Mouse (Mus musculus) neural tube, embryonic 11.5 days (tissue): Measurements from ENCODE around the gene Nfib. TPM values are rescaled to one million over a fixed set of nuclear protein-coding genes. Genes with fewer than 3 reads are reported as not detected.

ENCODE experiments used
- ATAC-seq: fragments of 200-750 bp; cut with Nextera tagmentation; 2 replicates; pipeline ENCODE4 v1.8.0; 2017; ENCODE audit warnings: moderate number of reproducible peaks, mild to moderate bottlenecking, moderate TSS enrichment, moderate library complexity; ENCODE audit not compliant: insufficient read depth, low FRiP score, low TSS enrichment
- DNase-seq: peaks from one replicate; pipeline ENCODE4 v3.0.0-alpha.2; 2015; ENCODE audit warnings: low spot score
- H3K27ac ChIP-seq: fragments of 300-500 bp; sonication (generic); 2 replicates; pipeline ENCODE4 v1.5.1; 2014; ENCODE audit warnings: low read depth, mild to moderate bottlenecking, low read length
- H3K27me3 ChIP-seq: fragments of 300-500 bp; sonication (generic); 2 replicates; pipeline ENCODE4 v1.6.1; 2014; ENCODE audit warnings: mild to moderate bottlenecking, low read length, mixed read lengths; ENCODE audit not compliant: control insufficient read depth, insufficient read depth
- H3K36me3 ChIP-seq: fragments of 300-500 bp; sonication (generic); 2 replicates; pipeline ENCODE4 v1.6.1; 2014; ENCODE audit warnings: mild to moderate bottlenecking, low read length, moderate library complexity, mixed read lengths; ENCODE audit not compliant: control insufficient read depth, insufficient read depth
- H3K4me1 ChIP-seq: fragments of 300-500 bp; sonication (generic); 2 replicates; pipeline ENCODE4 v1.6.1; 2014; ENCODE audit warnings: low read length, mixed read lengths; ENCODE audit not compliant: control insufficient read depth, insufficient read depth
- H3K4me2 ChIP-seq: fragments of 300-500 bp; sonication (generic); 2 replicates; pipeline ENCODE4 v1.6.1; 2014; ENCODE audit warnings: low read depth, mild to moderate bottlenecking, moderate library complexity
- H3K4me3 ChIP-seq: fragments of 300-500 bp; sonication (generic); 2 replicates; pipeline ENCODE4 v1.5.1; 2014; ENCODE audit warnings: low read depth, low read length
- H3K9ac ChIP-seq: fragments of 300-500 bp; sonication (generic); 2 replicates; pipeline ENCODE4 v1.6.1; 2014; ENCODE audit warnings: mild to moderate bottlenecking, low read length
- H3K9me3 ChIP-seq: fragments of 300-500 bp; sonication (generic); 2 replicates; pipeline ENCODE4 v1.6.1; 2016; ENCODE audit warnings: low read length; ENCODE audit not compliant: control insufficient read depth
- WGBS: fragments of 180-500 bp; shearing (Covaris S2); extraction: QIAGEN DNeasy Blood & Tissue Kit; methylation state at CpG from one replicate; pipeline ENCODE4 v1.1.7; 2014; 5-methylcytosine and 5-hydroxymethylcytosine counted together
- polyA plus RNA-seq: library from polyadenylated mRNA; unstranded; fragments of >200 nt; fragmentation: Nextera tagmentation; extraction: Ambion mirVana; gene quantifications from 2 replicates; pipeline ENCODE4 v1.2.1, GENCODE M21; 2014

Gene Nfib
- polyA plus RNA-seq, 1 experiment from 2014 or later: 29.1 TPM

DNA sequence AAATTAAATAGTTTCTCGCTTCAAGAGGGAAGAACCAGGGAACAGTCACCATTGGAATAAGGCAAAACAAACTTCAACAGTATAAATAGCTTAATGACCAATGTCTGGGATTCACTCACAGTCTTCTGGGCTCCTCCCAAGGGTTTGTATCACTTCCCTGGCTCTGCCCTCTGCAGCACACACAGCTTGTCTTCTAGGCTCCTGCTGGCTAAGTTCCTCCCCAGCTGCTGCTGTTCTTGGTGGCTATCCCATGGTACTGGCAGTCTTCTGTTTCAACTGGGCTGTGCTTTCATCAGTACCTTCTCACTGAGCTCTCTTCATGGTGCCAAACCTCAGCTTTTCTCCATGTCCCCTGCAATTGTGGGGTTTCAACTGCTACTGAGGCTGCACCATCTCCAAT lies 157.3 kb downstream of the Nfib start:
- Histone ChIP-seq H3K4me1 (no peaks in the 10 kb centered on the region), H3K4me2 (no peak overlapping the region), H3K36me3 (no peaks in the 10 kb centered on the region), H3K9me3 (no peaks in the 10 kb centered on the region), H3K4me3 (no peak overlapping the region), H3K9ac (no peak overlapping the region), H3K27me3 (no peaks in the 10 kb centered on the region), H3K27ac (no peak overlapping the region)
- no peak for DNase-seq
- no peak for ATAC-seq
- WGBS: 91% methylated on average over 1 of the region's 1 CpGs

- peaks cover 2% of the 10 kb centered on the region for H3K27me3 ChIP-seq
- no peaks in the 10 kb centered on the region for H3K4me1 ChIP-seq
- H3K9ac ChIP-seq: no peak overlapping the region
- 66% methylated on average over 3 of the region's 3 CpGs for WGBS
- DNase-seq (no peak), ATAC-seq (no peak)
- H3K27ac ChIP-seq: no peak overlapping the region
- no peaks in the 10 kb centered on the region for H3K9me3 ChIP-seq
- H3K4me3 ChIP-seq: no peak overlapping the region
- H3K4me2 ChIP-seq: no peak overlapping the region
- no peaks in the 10 kb centered on the region for H3K36me3 ChIP-seq
These were observed 161.6 kb downstream of the Nfib start for GRCm38 (mm10) chr4:82543936-82544335.

GRCm38 (mm10) chr4:82543398-82543740 lies 162.2 kb downstream of the Nfib start:
- H3K9ac ChIP-seq: no peak overlapping the region
- H3K4me3 ChIP-seq: no peak overlapping the region
- no peaks in the 10 kb centered on the region for H3K36me3 ChIP-seq
- H3K4me2 ChIP-seq: no peak overlapping the region
- H3K27ac ChIP-seq: no peak overlapping the region
- 46% methylated on average over 4 of the region's 4 CpGs for WGBS
- H3K4me1 ChIP-seq: 0 out of 2 replicates have a peak, but pooled peaks cover 2% of the 10 kb centered on the region
- H3K27me3 ChIP-seq: peaks cover 8% of the 10 kb centered on the region
- H3K9me3 ChIP-seq: no peaks in the 10 kb centered on the region
- ATAC-seq (no peak), DNase-seq (no peak)

DNA sequence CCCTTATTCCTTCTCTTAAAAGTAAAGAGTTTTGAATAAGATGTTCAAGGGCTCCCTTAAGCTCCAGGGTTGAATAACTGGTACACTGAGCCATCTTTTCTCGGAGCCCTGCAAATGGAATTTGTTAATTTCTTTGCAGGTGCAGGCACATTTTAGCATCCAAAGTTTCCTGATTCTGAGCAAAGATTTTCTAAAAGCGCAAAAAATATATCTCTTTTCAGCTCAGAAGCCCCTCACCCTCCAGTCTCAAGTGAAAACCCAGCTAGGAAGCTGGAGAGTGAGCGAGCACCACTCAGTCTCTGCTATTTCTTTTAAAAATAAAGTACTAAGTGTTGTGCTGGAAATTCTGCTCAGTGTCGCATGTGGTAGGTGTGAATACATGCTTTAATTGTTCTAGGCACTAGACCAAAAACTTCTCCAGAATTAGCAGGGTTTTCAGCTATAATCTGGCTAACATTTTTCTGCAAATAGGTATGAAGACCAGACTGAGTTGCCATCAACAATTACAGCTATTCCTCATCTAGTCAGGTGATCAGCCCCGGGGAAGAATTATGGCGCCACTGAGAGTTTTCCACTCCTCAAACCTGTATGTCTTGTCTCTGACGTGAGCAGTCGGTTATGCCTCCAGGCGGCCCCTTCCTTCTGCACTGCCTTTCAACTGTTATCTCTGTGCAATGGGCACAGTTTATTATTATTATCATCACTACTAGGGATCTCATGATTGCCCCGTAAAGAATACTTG lies 162.7 kb downstream of the Nfib start:
- 60% methylated on average over 10 of the region's 10 CpGs for WGBS

DNA sequence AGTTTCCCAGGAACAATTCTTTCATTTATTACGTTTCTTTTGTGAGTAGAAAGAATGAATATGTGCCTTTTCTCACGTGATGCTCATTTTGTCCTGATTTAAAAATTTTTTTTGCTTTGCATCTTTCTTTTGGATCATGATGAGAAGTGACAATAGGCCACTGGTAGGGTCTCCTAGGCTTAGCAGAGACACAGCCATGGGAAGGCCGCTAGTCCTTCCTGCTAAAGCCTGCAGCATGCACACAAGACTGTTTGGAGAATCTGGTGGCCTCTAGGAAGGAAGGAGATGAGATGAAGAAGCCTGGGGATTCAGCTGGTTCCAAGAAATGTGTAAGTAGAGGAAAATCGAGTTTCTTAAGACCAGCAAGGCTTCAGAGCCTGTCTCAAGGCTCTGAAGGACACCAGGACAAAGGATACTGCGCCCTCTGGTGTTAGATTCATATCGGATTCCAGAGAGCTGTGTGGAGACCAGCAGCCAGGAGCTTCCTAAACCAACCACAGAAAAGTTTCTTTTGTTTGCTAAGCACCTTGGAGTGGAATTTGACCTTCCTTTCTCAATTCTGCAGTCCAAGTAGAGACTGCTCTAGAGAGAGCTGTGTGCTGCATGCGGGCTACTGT lies 163.5 kb downstream of the Nfib start:
- no peak overlapping the region for H3K4me2 ChIP-seq
- WGBS: 31% methylated on average over 7 of the region's 7 CpGs
- H3K36me3 ChIP-seq: no peaks in the 10 kb centered on the region
- DNase-seq (peak; percentile 76), ATAC-seq (peak; percentile 77; the same call in 1 of the 2 replicates)
- no peak overlapping the region for H3K4me3 ChIP-seq
- H3K27me3 ChIP-seq: peaks cover 13% of the 10 kb centered on the region
- no peak overlapping the region for H3K9ac ChIP-seq
- H3K27ac ChIP-seq: no peak overlapping the region
- peaks cover 10% of the 10 kb centered on the region; the same call in 1 of the 2 replicates for H3K4me1 ChIP-seq
- no peaks in the 10 kb centered on the region for H3K9me3 ChIP-seq

More for the DNA sequence above, 162.7 kb downstream of the Nfib start:
- Histone ChIP-seq H3K36me3 (no peaks in the 10 kb centered on the region), H3K4me2 (no peak overlapping the region), H3K4me1 (peaks cover 3% of the 10 kb centered on the region; the same call in 1 of the 2 replicates), H3K9ac (no peak overlapping the region), H3K27me3 (peaks cover 8% of the 10 kb centered on the region), H3K4me3 (no peak overlapping the region), H3K27ac (no peak overlapping the region), H3K9me3 (no peaks in the 10 kb centered on the region)
- DNase-seq (no peak), ATAC-seq (no peak)

DNA sequence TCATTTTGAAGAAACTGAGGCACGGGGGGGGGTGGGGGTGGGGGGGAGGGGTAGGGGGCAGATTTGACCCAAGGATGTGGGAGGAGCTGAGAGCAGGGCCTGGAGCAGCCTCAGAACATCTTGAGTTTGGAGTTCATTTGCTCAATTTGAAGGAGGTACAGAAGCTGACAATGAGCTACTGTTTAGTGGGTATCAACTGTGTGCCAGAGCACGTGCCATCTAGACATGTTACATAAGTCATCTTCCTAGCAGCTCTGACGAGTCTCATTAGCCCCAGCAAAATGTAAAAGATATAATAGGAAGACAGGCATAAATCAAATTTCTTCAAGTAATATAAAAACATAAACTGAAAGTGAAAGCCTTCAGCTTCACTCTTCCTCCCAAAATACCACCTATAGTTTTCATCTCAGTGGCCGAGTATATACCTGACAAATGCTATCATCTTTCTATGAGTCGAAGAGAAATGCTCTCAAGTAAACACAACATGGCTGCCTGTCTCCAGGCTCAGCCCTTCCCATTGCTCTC lies 165.0 kb downstream of the Nfib start:
- no peak overlapping the region for H3K9ac ChIP-seq
- 61% methylated on average over 5 of the region's 5 CpGs for WGBS
- H3K4me3 ChIP-seq: no peak overlapping the region
- peaks cover 14% of the 10 kb centered on the region; the same call in 1 of the 2 replicates for H3K4me1 ChIP-seq
- H3K27ac ChIP-seq: no peak overlapping the region
- DNase-seq (no peak), ATAC-seq (no peak)
- no peak overlapping the region for H3K4me2 ChIP-seq
- peaks cover 28% of the 10 kb centered on the region for H3K27me3 ChIP-seq
- H3K9me3 ChIP-seq: no peaks in the 10 kb centered on the region
- no peaks in the 10 kb centered on the region for H3K36me3 ChIP-seq

DNA sequence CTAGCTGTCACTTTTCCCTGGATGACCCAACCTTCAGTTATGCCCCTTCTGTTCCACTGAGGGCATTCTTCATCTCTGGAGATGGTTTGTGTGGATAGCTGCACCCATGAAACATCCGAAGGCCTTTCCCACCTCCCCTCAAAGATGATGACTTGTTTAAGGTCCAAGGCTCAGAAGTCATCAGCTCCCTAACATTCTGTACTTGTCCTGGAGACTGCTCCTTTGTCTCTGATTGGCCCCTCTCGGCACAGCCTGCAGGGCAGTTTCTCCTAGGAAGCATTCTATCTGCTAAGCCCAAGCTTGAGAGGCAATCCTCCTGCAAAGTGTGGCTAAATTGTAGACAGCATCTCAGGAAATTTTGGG lies 165.5 kb downstream of the Nfib start:
- no peak overlapping the region for H3K9ac ChIP-seq
- no peak overlapping the region for H3K4me2 ChIP-seq
- H3K4me3 ChIP-seq: no peak overlapping the region
- no peak for ATAC-seq
- no peak for DNase-seq
- peaks cover 14% of the 10 kb centered on the region; the same call in 1 of the 2 replicates for H3K4me1 ChIP-seq
- peaks cover 33% of the 10 kb centered on the region for H3K27me3 ChIP-seq
- 33% methylated on average over 2 of the region's 2 CpGs for WGBS
- H3K27ac ChIP-seq: no peak overlapping the region
- H3K9me3 ChIP-seq: no peaks in the 10 kb centered on the region
- H3K36me3 ChIP-seq: no peaks in the 10 kb centered on the region

GRCm38 (mm10) chr4:82539406-82540047 lies 166.0 kb downstream of the Nfib start:
- ATAC-seq (no peak), DNase-seq (no peak)
- no peak overlapping the region for H3K4me3 ChIP-seq
- H3K4me1 ChIP-seq: peaks cover 14% of the 10 kb centered on the region; the same call in 1 of the 2 replicates
- 12% methylated on average over 8 of the region's 8 CpGs for WGBS
- no peak overlapping the region for H3K4me2 ChIP-seq
- H3K27me3 ChIP-seq: peaks cover 38% of the 10 kb centered on the region
- H3K9ac ChIP-seq: no peak overlapping the region
- no peaks in the 10 kb centered on the region for H3K9me3 ChIP-seq
- H3K27ac ChIP-seq: no peak overlapping the region
- H3K36me3 ChIP-seq: no peaks in the 10 kb centered on the region
